Mouse (Mus musculus) forebrain, embryonic 13.5 days (tissue): ENCODE results near the gene Sec23b. TPM values are rescaled to one million over a fixed set of nuclear protein-coding genes. Genes with fewer than 3 reads are reported as not detected.
"Not testable (repeated sequence)": the region's sequence is repeated elsewhere in the genome, so short reads cannot be mapped to it uniquely, and the experiment has no call there.

ENCODE experiments used
- ATAC-seq: fragments of 200-750 bp; cut with Nextera tagmentation; 2 replicates; pipeline ENCODE4 v1.8.0; 2017
- H3K27ac ChIP-seq: fragments of 300-500 bp; sonication (generic); 2 replicates; pipeline ENCODE4 v1.5.1; 2015; ENCODE audit warnings: inconsistent platforms, mild to moderate bottlenecking, moderate library complexity
- H3K27me3 ChIP-seq: fragments of 300-500 bp; sonication (generic); 2 replicates; pipeline ENCODE4 v1.6.1; 2015; ENCODE audit warnings: mild to moderate bottlenecking, inconsistent platforms
- H3K36me3 ChIP-seq: fragments of 300-500 bp; sonication (generic); 2 replicates; pipeline ENCODE4 v1.6.1; 2015; ENCODE audit warnings: mild to moderate bottlenecking, inconsistent platforms; ENCODE audit not compliant: poor library complexity, severe bottlenecking
- H3K4me1 ChIP-seq: fragments of 300-500 bp; sonication (generic); 2 replicates; pipeline ENCODE4 v1.6.1; 2015; ENCODE audit warnings: inconsistent platforms
- H3K4me2 ChIP-seq: fragments of 300-500 bp; sonication (generic); 2 replicates; pipeline ENCODE4 v1.6.1; 2015; ENCODE audit warnings: inconsistent platforms, mild to moderate bottlenecking, moderate library complexity
- H3K4me3 ChIP-seq: fragments of 300-500 bp; sonication (generic); 2 replicates; pipeline ENCODE4 v1.5.1; 2015; ENCODE audit warnings: mild to moderate bottlenecking, inconsistent platforms
- H3K9ac ChIP-seq: fragments of 300-500 bp; sonication (generic); 2 replicates; pipeline ENCODE4 v1.6.1; 2015; ENCODE audit warnings: mild to moderate bottlenecking, inconsistent platforms
- H3K9me3 ChIP-seq: fragments of 300-500 bp; sonication (generic); replicated peaks from 2 replicates; pipeline ENCODE4 v1.6.1; 2016; ENCODE audit warnings: inconsistent platforms
- WGBS: fragments of 180-500 bp; shearing (Covaris S2); methylation state at CpG from one replicate; pipeline ENCODE4 v1.1.7; 2015; 5-methylcytosine and 5-hydroxymethylcytosine counted together
- polyA plus RNA-seq: library from polyadenylated mRNA; unstranded; fragments of >200 nt; fragmentation: Nextera tagmentation; extraction: Ambion mirVana; gene quantifications from 2 replicates; pipeline ENCODE4 v1.2.1, GENCODE M21; 2015

The Sec23b gene
- polyA plus RNA-seq, 1 experiment from 2014 or later = 93.0 TPM

DNA sequence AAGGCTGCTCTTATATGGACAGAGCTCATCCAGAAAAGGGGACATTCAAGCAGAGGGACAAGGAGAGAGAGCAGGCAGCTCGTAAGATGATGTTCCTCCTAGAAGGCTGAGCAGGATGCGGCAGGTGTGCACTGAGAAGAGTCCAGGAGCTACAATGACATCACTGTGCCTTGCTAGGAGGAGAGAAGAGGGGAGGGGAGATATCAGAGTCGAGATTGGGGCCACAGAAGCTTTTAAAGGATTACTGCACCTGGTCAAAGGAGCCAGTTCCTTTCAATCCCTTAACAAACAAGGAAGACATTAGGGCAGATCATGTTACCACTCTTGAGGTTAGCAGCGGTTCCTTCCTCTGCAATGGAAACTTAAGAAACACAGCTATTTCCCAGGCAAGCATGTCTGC is 8.5 kb upstream of the Sec23b start:
- ATAC-seq = no peak
- 79% methylated on average over 4 of the region's 4 CpGs for WGBS
- H3K27me3 ChIP-seq = no peaks in the 10 kb centered on the region
- H3K9ac ChIP-seq = no peak overlapping the region; the same call in 1 of the 2 replicates
- peaks cover 10% of the 10 kb centered on the region for H3K4me1 ChIP-seq
- H3K27ac ChIP-seq = no peak overlapping the region
- no peak overlapping the region for H3K4me2 ChIP-seq
- no peak overlapping the region for H3K4me3 ChIP-seq
- H3K9me3 ChIP-seq = no peaks in the 10 kb centered on the region
- peaks cover 51% of the 10 kb centered on the region for H3K36me3 ChIP-seq

DNA sequence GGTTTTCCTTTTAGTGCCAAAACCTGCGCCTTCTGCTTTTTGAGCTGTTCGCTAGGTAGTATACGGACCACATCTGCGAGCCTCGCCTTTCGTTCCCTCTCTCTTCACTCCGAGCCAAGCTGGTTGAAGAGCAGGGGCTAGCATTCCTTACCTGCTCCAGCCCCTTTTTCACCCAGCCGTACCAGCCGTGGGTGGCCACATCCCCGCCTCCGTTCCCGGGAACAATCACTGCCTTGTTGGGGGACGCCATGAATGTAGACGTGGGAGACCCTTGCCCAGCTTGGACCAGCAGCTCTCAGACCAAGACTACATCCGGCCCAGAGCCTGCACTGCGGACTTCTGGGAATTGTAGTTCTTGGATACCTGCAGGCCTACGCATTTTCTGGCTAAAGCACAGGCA is 5.5 kb upstream of the Sec23b start, which contains the start of gene Rbbp9:
Gene Rbbp9, minus strand, starts transcription at position 341 of the 400 bp plus-strand sequence.
- H3K36me3 ChIP-seq = peaks cover 23% of the 10 kb centered on the region
- H3K27me3 ChIP-seq = no peaks in the 10 kb centered on the region
- H3K4me1 ChIP-seq = peaks cover 16% of the 10 kb centered on the region
- WGBS = under 1% methylated on average over 17 of the region's 17 CpGs
- H3K4me3 ChIP-seq = peak within 1 kb of the TSS; percentile 73
- H3K9ac ChIP-seq = peak within 1 kb of the TSS; percentile 88
- peak within 1 kb of the TSS; percentile 83 for H3K27ac ChIP-seq
- peak; percentile 98 for ATAC-seq
- no peaks in the 10 kb centered on the region for H3K9me3 ChIP-seq
- peak within 1 kb of the TSS; percentile 70 for H3K4me2 ChIP-seq

DNA sequence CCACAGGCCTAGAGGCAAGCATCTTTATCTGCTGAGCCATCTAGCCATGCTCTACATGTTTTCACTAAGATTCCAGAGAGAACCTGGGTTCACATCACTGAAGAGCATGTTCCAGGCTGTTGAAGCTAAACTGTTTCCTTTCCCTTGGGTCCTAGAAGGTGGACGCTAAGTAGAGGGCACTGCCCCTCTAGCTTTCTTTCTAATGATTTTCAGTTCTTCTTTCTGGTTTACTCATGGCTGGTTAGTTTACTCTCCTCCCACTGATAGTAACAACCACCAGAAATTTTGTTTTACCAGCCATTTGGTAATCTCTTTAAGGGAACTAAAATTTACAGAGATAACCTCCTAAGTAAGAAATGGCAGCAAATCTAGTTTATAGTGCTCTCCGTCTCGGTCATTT is 2.1 kb upstream of the Sec23b start:
- WGBS = 88% methylated on average over 3 of the region's 3 CpGs
- H3K4me1 ChIP-seq = peaks cover 32% of the 10 kb centered on the region
- H3K27ac ChIP-seq = no peak overlapping the region
- no peak overlapping the region for H3K9ac ChIP-seq
- no peaks in the 10 kb centered on the region for H3K27me3 ChIP-seq
- H3K9me3 ChIP-seq = no peaks in the 10 kb centered on the region
- H3K4me2 ChIP-seq = no peak overlapping the region
- H3K4me3 ChIP-seq = no peak overlapping the region
- no peaks in the 10 kb centered on the region for H3K36me3 ChIP-seq
- no peak for ATAC-seq

- Histone ChIP-seq H3K4me2 (peak overlapping the region; percentile 71), H3K36me3 (peaks cover 9% of the 10 kb centered on the region), H3K9ac (peak overlapping the region; percentile 76), H3K4me3 (peak overlapping the region; percentile 84), H3K4me1 (peaks cover 22% of the 10 kb centered on the region), H3K27me3 (no peaks in the 10 kb centered on the region), H3K9me3 (no peaks in the 10 kb centered on the region), H3K27ac (peak overlapping the region; percentile 79)
- ATAC-seq = no peak
- WGBS = 2% methylated on average over 14 of the region's 14 CpGs
These were observed 676 bp upstream of the Sec23b start for GRCm38 (mm10) chr2:144555286-144555819.

DNA sequence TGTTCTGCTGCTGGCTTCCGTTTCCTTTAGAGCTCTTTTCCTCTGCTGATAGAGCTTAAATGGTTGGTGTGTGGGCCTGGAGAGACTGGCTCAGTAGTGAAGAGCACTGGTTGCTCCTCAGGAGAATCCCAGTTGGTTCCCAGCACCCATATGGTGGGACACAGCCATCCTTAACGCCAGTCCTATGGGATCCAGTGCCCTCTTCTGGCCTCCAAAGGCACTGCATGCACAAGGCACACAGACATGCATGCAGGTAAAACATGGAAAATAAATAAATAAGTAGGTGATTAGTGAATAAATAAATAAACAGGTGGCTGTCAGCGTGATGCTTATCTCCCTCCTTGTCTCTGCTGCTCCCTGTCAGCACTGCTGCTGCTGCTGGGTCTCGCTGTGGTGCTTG is 32.7 kb downstream of the Sec23b start:
- Histone ChIP-seq H3K9me3 (peaks cover 3% of the 10 kb centered on the region; the same call in 1 of the 2 replicates), H3K4me2 (no peak overlapping the region), H3K27me3 (no peaks in the 10 kb centered on the region), H3K4me1 (no peaks in the 10 kb centered on the region), H3K4me3 (no peak overlapping the region), H3K9ac (no peak overlapping the region), H3K27ac (no peak overlapping the region), H3K36me3 (peaks cover 58% of the 10 kb centered on the region)
- no peak for ATAC-seq
- WGBS = 87% methylated on average over 4 of the region's 4 CpGs

GRCm38 (mm10) chr2:144593036-144593435 is 37.0 kb downstream of the Sec23b start:
- not testable (repeated sequence) for ATAC-seq, H3K9ac ChIP-seq, H3K4me3 ChIP-seq, H3K9me3 ChIP-seq, H3K27ac ChIP-seq, H3K4me2 ChIP-seq, H3K4me1 ChIP-seq, H3K27me3 ChIP-seq
- peaks cover 19% of the 10 kb centered on the region for H3K36me3 ChIP-seq
- 68% methylated on average over 8 of the region's 8 CpGs for WGBS

- Histone ChIP-seq H3K9me3 (no peaks in the 10 kb centered on the region), H3K4me1 (peaks cover 5% of the 10 kb centered on the region; the same call in 1 of the 2 replicates), H3K4me3 (peak within 1 kb of the TSS; percentile 66), H3K36me3 (peaks cover 8% of the 10 kb centered on the region), H3K4me2 (peak within 1 kb of the TSS; percentile 71), H3K27me3 (no peaks in the 10 kb centered on the region), H3K27ac (no peak within 1 kb of the TSS), H3K9ac (peak within 1 kb of the TSS; percentile 78)
- peak; percentile 98 for ATAC-seq
- WGBS = 3% methylated on average over 31 of the region's 31 CpGs
These were observed 38.1 kb downstream of the Sec23b start, which contains the start of gene Smim26 for GRCm38 (mm10) chr2:144593951-144594651. TSS of gene Smim26 (plus strand) at chr2:144594054.

DNA sequence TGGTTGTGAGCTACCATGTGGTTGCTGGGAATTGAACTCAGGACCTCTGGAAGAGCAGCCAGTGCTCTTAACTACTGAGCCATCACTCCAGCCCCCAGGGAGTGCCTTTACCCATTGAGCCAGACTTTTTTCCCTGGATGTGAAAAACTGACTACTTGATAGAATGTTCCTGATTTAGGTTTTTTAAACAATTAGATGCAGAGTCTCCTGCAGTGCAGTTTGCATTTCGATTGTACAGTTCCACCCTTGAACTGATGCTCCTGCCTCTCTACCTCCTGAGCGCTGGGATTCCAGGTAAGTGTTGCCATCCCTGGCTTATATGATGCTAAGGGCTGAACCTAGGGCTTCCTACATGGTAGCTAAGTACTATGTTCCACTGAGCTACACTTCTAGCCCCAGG is 42.0 kb downstream of the Sec23b start:
- no peak overlapping the region for H3K9ac ChIP-seq
- no peaks in the 10 kb centered on the region for H3K36me3 ChIP-seq
- H3K4me1 ChIP-seq = peaks cover 5% of the 10 kb centered on the region; the same call in 1 of the 2 replicates
- H3K4me2 ChIP-seq = no peak overlapping the region
- H3K27ac ChIP-seq = no peak overlapping the region
- H3K27me3 ChIP-seq = no peaks in the 10 kb centered on the region
- WGBS = 77% methylated on average over 2 of the region's 2 CpGs
- no peak overlapping the region for H3K4me3 ChIP-seq
- ATAC-seq = no peak
- no peaks in the 10 kb centered on the region for H3K9me3 ChIP-seq

DNA sequence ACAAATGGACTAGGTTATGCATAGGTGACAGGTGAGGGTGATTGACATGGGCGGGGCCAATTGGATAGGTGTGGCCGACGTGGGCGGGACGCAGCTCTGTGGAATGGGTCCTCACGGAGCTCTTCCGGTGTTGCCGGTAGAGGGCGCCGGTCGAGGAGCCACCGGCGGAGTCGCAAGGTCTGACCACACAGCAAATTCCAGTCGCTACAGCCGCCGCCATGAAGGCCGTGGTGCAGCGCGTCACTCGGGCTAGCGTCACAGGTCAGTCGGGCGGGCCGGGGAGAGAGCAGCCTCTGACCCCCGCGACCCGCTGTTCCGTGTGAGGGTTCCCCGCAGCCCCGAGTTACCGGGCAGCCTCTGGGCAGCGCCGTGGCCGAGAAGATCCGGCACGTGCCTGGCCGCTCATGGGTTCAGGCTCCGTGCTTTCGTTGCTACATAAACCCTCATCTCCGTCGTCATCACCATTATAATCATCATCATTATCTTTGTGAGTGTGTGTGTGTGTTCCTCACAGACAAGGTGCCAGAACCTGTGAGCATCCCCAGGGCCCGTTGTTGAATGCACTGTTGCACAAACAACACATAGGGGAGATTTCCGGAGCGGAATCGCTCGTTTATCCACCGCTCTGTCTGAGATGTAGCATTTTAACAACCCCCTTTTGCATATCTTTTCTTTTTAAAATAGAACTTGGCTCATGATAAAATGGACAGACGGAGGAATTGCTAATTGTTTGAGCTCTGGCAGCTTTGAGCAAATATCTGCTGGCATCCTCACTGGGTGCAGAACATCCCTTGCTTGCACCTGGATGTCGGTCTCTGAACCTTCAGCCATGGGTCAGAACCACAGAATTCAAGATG is 44.0 kb downstream of the Sec23b start, which contains the start of gene Dtd1:
Gene Dtd1, plus strand, starts transcription at position 67 of the 857 bp plus-strand sequence.
- Histone ChIP-seq H3K4me3 (peak within 1 kb of the TSS; percentile 68), H3K9ac (peak within 1 kb of the TSS; percentile 78), H3K4me2 (peak within 1 kb of the TSS; percentile 68), H3K9me3 (no peaks in the 10 kb centered on the region), H3K27ac (peak within 1 kb of the TSS; percentile 44; the same call in 1 of the 2 replicates), H3K36me3 (no peaks in the 10 kb centered on the region), H3K4me1 (no peaks in the 10 kb centered on the region), H3K27me3 (no peaks in the 10 kb centered on the region)
- 1% methylated on average over 48 of the region's 50 CpGs for WGBS
- ATAC-seq = peak; percentile 94

DNA sequence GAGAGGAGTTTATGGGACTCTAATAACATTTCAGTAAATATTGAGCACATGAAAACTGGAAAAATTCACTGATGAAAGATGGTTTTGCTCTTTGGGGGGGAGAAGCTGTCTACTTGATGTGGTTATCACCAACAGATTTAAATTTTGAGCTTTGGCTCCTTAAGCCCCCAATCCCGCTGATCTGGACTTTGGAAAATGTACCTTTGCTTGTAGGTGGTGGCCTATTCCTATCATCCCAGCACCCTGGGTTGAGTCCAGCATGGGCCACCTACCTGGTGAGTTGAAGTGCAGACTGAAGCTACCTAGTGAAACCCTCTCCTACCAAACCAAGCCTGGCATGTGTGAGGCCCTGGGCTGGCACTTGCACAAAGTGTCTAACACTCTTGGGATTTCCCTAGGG is 45.5 kb downstream of the Sec23b start:
- Histone ChIP-seq H3K27ac (no peak overlapping the region), H3K4me1 (no peaks in the 10 kb centered on the region), H3K4me2 (no peak overlapping the region), H3K9me3 (no peaks in the 10 kb centered on the region), H3K36me3 (no peaks in the 10 kb centered on the region), H3K9ac (no peak overlapping the region), H3K27me3 (no peaks in the 10 kb centered on the region), H3K4me3 (no peak overlapping the region)
- no peak for ATAC-seq
- WGBS = 94% methylated on average over 1 of the region's 1 CpGs

- H3K9me3 ChIP-seq = peaks cover 3% of the 10 kb centered on the region; the same call in 1 of the 2 replicates
- H3K9ac ChIP-seq = no peak overlapping the region
- no peak for ATAC-seq
- no peaks in the 10 kb centered on the region for H3K36me3 ChIP-seq
- no peak overlapping the region for H3K4me3 ChIP-seq
- no peak overlapping the region for H3K4me2 ChIP-seq
- no peaks in the 10 kb centered on the region for H3K4me1 ChIP-seq
- WGBS = 96% methylated on average over 6 of the region's 6 CpGs
- H3K27me3 ChIP-seq = no peaks in the 10 kb centered on the region
- no peak overlapping the region for H3K27ac ChIP-seq
These were observed 57.9 kb downstream of the Sec23b start for GRCm38 (mm10) chr2:144613956-144614355.
